Mouse (Mus musculus) E14TG2a.4 (cell line): Measurements from ENCODE around the gene Kcnip4.

Experiments used
- CTCF ChIP-seq: conservative IDR thresholded peaks from 2 replicates; pipeline ENCODE4 v1.5.1; 2014; ENCODE audit warnings: low read length
- NANOG ChIP-seq: IDR thresholded peaks from 2 replicates; pipeline ENCODE4 v1.6.1; 2014; ENCODE audit warnings: borderline replicate concordance, low read length, mixed read lengths

DNA sequence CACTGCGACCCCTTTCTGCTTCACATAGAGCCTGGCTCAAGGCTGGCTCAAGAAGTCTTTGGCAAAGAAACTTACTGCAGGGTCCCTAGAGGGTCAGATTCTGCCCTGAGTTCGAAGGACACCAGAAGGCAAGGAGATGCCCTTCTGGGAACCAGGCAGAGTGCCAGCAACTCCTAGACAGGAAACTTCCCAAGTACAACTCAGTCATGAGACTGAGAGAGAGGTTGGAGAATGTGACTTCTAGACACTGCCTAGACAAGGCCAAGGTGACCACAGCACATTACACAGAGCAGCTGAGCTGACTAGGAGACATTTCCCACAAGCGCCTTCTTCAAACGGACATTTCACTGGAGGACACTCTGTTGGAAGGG is 520 bp upstream of the Kcnip4 start:
- no peak for TF ChIP-seq CTCF
- TF ChIP-seq NANOG, result no peak
